Mouse (Mus musculus) bone marrow, adult 2 months (tissue): ENCODE measurements around the gene Rbpjl.

Experiments
- CTCF ChIP-seq: fragments of 200-500 bp; IDR thresholded peaks from 2 replicates; pipeline ENCODE4 v1.5.1; 2011; ENCODE audit warnings: low read length, control low read depth; ENCODE audit not compliant: control insufficient read depth, insufficient read depth
- POLR2A ChIP-seq: fragments of 200-500 bp; IDR thresholded peaks from 2 replicates; pipeline ENCODE4 v1.6.1; 2011; ENCODE audit warnings: low read depth, mild to moderate bottlenecking, control low read depth, low read length, borderline replicate concordance; ENCODE audit not compliant: control insufficient read depth

- no peak for TF ChIP-seq CTCF
- TF ChIP-seq POLR2A: no peak
These were observed 38.8 kb downstream of the Rbpjl start for GRCm38 (mm10) chr2:164441731-164442130.
